Mouse (Mus musculus): ENCODE measurements at regions not wholly inside any gene's neighbourhood (a gene's known extent, or its start where the extent isn't known, plus 50 kb on each side); places are given as distances from the start of the nearest gene placed in this dataset.
A peak's percentile ranks its signal among the peaks of the same experiment; 100 is the strongest.

GRCm38 (mm10) chr1:149556381-149556780 is 404.7 kb downstream of the Pla2g4a start:
- peak; percentile 7 for DNase-seq (ENCODE audit: low spot score)

GRCm38 (mm10) chr1:149555355-149556007 is 405.6 kb downstream of the Pla2g4a start:
- no peak for DNase-seq (ENCODE audit: low spot score)

DNA sequence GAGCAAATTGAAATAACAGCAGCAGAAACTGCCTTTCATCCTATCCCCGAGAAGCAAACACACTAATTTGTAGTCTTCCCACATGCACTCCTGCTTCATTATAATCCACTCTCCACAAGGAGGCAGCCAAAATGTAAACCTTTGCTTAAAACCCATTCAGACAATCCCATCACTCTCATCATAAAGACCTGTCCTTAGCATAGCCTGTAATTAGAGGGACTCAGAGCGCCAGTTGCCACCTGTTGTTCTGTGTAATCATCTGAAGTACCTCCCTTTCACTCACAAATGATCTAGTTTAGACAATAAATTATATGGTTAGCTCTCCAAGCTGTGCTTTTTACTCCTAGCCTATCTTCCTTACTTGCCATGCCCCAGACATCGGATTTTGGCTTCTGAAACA is 415.0 kb downstream of the Pla2g4a start:
- DNase-seq (ENCODE audit: low spot score) = no peak

GRCm38 (mm10) chr1:149541386-149541785 is 419.7 kb downstream of the Pla2g4a start:
- peak; percentile 21 for DNase-seq (ENCODE audit: low spot score)

DNA sequence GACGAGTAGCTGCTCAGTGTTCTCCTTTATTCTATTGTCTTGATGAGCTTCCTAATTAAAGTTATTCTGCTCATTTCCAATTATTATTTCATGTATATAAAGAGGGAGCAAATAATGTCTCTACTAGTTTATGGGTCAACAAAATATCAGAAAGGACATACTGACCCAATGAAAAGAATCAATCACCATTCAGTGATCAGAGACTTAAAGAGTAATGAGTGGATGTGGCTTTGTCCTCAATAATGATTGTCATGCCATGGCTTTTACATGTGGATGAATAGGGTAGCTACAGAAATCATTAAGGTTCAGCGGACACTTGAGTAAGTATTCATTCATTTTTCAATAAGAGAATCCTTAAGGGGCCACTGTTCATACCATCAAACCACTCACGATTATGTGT is 427.4 kb downstream of the Pla2g4a start:
- no peak for DNase-seq (ENCODE audit: low spot score)

Data from layer of hippocampus, adult 9-10 months (tissue).